Mouse (Mus musculus): ENCODE measurements around the gene Hopx.

- TF ChIP-seq ELF1 (IDR thresholded peaks at IDR 0.05; ENCODE audit: low read depth, low read length): no peak
- no peak for TF ChIP-seq POLR2A (IDR thresholded peaks at IDR 0.05; ENCODE audit: control insufficient read depth in 1 of 2, insufficient read depth in 1 of 2, low read depth in 1 of 2, low read length in 2 of 2, poor library complexity in 1 of 2)
- TF ChIP-seq KAT2A (conservative IDR thresholded peaks at IDR 0.05; ENCODE audit: low read depth, low read length): no peak
- TF ChIP-seq CTCF (IDR thresholded peaks at IDR 0.05 in 2 of 3, conservative IDR thresholded peaks at IDR 0.05 in 1 of 3; ENCODE audit: control insufficient read depth in 1 of 3, insufficient read depth in 1 of 3, low read depth in 2 of 3, low read length in 3 of 3, poor library complexity in 1 of 3, severe bottlenecking in 1 of 3): no peak
- TF ChIP-seq SIN3A (IDR thresholded peaks at IDR 0.05; ENCODE audit: low read length): no peak
- TF ChIP-seq E2F4 (IDR thresholded peaks at IDR 0.05; ENCODE audit: borderline replicate concordance, low read depth, low read length): no peak
- TF ChIP-seq POLR2AphosphoS2 (IDR thresholded peaks at IDR 0.05; ENCODE audit: low read length): no peak
- TF ChIP-seq EP300 (IDR thresholded peaks at IDR 0.05; ENCODE audit: low read depth in 1 of 2, low read length in 2 of 2): no peak
- no peak for TF ChIP-seq MYC (IDR thresholded peaks at IDR 0.05; ENCODE audit: low read depth, low read length)
- TF ChIP-seq MEF2A (IDR thresholded peaks at IDR 0.05; ENCODE audit: extremely low read depth, insufficient replicate concordance, low read depth, low read length, poor library complexity, severe bottlenecking): no peak
- no peak for TF ChIP-seq RAD21 (IDR thresholded peaks at IDR 0.05; ENCODE audit: low read depth, low read length)
- TF ChIP-seq ZKSCAN1 (IDR thresholded peaks at IDR 0.05; ENCODE audit: low read depth, low read length): no peak
- no peak for TF ChIP-seq ZC3H11A (IDR thresholded peaks at IDR 0.05; ENCODE audit: low read depth, low read length)
Observed at GRCm38 (mm10) chr5:77162566-77162965, 47.6 kb upstream of the Hopx start.
